Mouse (Mus musculus) inflammation-experienced regulatory T-cells (primary cell): ENCODE data around the gene H2al1f. TPM values are rescaled to one million over a fixed set of nuclear protein-coding genes. Genes with fewer than 3 reads are reported as not detected.

Experiments used
- polyA plus RNA-seq, 2 experiments: library from polyadenylated mRNA; unstranded; fragments of 100-300 nt; shearing (Covaris generic); gene quantifications; one replicate each; pipeline ENCODE4 v1.2.1; 2017

H2al1f gene
- not detected for polyA plus RNA-seq

DNA sequence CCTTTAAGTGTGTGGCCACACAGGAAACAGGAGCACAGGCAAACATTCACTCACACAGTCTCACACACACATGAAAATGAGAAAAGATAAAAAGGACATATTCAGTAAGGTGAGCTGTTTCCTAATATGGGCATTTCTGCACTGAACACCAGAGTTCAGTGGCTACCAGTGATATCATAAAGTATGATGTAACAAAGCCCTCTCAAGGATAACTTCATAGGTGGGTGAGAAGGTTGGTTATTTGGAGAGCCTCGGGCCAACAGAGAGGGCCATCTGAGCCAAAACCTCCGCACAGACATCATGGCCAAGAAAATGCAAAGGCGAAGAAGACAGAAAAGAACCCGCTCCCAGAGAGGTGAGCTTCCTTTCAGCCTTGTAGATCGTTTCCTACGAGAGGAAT, at the start of gene H2al1f:
H2al1f (plus strand) TSS at position 301 of the 400 bp plus-strand sequence.

DNA sequence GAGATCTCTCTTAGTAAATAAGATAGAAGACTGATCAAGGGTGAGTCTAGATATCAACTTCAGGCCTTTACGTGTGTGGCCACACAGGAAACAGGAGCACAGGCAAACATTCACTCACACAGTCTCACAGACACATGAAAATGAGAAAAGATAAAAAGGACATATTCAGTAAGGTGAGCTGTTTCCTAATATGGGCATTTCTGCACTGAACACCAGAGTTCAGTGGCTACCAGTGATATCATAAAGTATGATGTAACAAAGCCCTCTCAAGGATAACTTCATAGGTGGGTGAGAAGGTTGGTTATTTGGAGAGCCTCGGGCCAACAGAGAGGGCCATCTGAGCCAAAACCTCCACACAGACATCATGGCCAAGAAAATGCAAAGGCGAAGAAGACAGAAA, 16.0 kb upstream of the H2al1f start, which contains the start of gene H2al1a:
H2al1a (plus strand) TSS at position 301 of the 400 bp plus-strand sequence.

DNA sequence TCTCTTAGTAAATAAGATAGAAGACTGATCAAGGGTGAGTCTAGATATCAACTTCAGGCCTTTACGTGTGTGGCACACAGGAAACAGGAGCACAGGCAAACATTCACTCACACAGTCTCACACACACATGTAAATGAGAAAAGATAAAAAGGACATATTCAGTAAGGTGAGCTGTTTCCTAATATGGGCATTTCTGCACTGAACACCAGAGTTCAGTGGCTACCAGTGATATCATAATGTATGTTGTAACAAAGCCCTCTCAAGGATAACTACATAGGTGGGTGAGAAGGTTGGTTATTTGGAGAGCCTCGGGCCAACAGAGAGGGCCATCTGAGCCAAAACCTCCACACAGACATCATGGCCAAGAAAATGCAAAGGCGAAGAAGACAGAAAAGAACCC, 12.8 kb upstream of the H2al1f start, which contains the start of gene H2al1b:
H2al1b (plus strand) TSS at position 301 of the 400 bp plus-strand sequence.

DNA sequence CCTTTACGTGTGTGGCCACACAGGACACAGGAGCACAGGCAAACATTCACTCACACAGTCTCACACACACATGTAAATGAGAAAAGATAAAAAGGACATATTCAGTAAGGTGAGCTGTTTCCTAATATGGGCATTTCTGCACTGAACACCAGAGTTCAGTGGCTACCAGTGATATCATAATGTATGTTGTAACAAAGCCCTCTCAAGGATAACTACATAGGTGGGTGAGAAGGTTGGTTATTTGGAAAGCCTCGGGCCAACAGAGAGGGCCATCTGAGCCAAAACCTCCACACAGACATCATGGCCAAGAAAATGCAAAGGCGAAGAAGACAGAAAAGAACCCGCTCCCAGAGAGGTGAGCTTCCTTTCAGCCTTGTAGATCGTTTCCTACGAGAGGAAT, 9.6 kb upstream of the H2al1f start, which contains the start of gene H2al1c:
H2al1c (plus strand) TSS at position 301 of the 400 bp plus-strand sequence.

DNA sequence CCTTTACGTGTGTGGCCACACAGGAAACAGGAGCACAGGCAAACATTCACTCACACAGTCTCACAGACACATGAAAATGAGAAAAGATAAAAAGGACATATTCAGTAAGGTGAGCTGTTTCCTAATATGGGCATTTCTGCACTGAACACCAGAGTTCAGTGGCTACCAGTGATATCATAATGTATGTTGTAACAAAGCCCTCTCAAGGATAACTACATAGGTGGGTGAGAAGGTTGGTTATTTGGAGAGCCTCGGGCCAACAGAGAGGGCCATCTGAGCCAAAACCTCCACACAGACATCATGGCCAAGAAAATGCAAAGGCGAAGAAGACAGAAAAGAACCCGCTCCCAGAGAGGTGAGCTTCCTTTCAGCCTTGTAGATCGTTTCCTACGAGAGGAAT, 6.4 kb upstream of the H2al1f start, which contains the start of gene H2al1d:
H2al1d (plus strand) TSS at position 301 of the 400 bp plus-strand sequence.

DNA sequence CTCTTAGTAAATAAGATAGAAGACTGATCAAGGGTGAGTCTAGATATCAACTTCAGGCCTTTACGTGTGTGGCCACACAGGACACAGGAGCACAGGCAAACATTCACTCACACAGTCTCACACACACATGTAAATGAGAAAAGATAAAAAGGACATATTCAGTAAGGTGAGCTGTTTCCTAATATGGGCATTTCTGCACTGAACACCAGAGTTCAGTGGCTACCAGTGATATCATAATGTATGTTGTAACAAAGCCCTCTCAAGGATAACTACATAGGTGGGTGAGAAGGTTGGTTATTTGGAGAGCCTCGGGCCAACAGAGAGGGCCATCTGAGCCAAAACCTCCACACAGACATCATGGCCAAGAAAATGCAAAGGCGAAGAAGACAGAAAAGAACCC, 3.3 kb upstream of the H2al1f start, which contains the start of gene H2al1e:
H2al1e (plus strand) TSS at position 301 of the 400 bp plus-strand sequence.

DNA sequence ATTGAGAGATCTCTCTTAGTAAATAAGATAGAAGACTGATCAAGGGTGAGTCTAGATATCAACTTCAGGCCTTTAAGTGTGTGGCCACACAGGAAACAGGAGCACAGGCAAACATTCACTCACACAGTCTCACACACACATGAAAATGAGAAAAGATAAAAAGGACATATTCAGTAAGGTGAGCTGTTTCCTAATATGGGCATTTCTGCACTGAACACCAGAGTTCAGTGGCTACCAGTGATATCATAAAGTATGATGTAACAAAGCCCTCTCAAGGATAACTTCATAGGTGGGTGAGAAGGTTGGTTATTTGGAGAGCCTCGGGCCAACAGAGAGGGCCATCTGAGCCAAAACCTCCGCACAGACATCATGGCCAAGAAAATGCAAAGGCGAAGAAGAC, 3.0 kb downstream of the H2al1f start, which contains the start of gene H2al1g:
H2al1g (plus strand) TSS at position 301 of the 400 bp plus-strand sequence.

DNA sequence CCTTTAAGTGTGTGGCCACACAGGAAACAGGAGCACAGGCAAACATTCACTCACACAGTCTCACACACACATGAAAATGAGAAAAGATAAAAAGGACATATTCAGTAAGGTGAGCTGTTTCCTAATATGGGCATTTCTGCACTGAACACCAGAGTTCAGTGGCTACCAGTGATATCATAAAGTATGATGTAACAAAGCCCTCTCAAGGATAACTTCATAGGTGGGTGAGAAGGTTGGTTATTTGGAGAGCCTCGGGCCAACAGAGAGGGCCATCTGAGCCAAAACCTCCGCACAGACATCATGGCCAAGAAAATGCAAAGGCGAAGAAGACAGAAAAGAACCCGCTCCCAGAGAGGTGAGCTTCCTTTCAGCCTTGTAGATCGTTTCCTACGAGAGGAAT, 6.2 kb downstream of the H2al1f start, which contains the start of gene H2al1h:
H2al1h (plus strand) TSS at position 301 of the 400 bp plus-strand sequence.

DNA sequence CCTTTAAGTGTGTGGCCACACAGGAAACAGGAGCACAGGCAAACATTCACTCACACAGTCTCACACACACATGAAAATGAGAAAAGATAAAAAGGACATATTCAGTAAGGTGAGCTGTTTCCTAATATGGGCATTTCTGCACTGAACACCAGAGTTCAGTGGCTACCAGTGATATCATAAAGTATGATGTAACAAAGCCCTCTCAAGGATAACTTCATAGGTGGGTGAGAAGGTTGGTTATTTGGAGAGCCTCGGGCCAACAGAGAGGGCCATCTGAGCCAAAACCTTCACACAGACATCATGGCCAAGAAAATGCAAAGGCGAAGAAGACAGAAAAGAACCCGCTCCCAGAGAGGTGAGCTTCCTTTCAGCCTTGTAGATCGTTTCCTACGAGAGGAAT, 9.4 kb downstream of the H2al1f start, which contains the start of gene H2al1i:
H2al1i (plus strand) TSS at position 301 of the 400 bp plus-strand sequence.

DNA sequence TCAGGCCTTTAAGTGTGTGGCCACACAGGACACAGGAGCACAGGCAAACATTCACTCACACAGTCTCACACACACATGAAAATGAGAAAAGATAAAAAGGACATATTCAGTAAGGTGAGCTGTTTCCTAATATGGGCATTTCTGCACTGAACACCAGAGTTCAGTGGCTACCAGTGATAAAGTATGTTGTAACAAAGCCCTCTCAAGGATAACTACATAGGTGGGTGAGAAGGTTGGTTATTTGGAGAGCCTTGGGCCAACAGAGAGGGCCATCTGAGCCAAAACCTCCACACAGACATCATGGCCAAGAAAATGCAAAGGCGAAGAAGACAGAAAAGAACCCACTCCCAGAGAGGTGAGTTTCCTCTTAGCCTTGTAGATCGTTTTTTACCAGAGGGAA, 12.6 kb downstream of the H2al1f start, which contains the start of gene H2al1j:
H2al1j (plus strand) TSS at position 301 of the 400 bp plus-strand sequence.

Other genes starting within 250 kb of the H2al1f start
- not detected for gene H2al1a, start 15.9 kb upstream of the H2al1f start, polyA plus RNA-seq
- not detected for gene H2al1b, start 12.7 kb upstream of the H2al1f start, polyA plus RNA-seq
- gene H2al1c, start 9.5 kb upstream of the H2al1f start, polyA plus RNA-seq = not detected
- gene H2al1d, start 6.3 kb upstream of the H2al1f start, polyA plus RNA-seq = not detected
- gene H2al1e, start 3.2 kb upstream of the H2al1f start, polyA plus RNA-seq = not detected
- gene H2al1g, start 3.1 kb downstream of the H2al1f start, polyA plus RNA-seq = not detected
- not detected for gene H2al1h, start 6.3 kb downstream of the H2al1f start, polyA plus RNA-seq
- not detected for gene H2al1i, start 9.5 kb downstream of the H2al1f start, polyA plus RNA-seq
- gene H2al1j, start 12.7 kb downstream of the H2al1f start, polyA plus RNA-seq = not detected